Mouse (Mus musculus) right cerebral cortex, postnatal 10 days (tissue): Measurements from ENCODE around the gene Rabggtb.

ENCODE experiments used
- DNase-seq, 2 experiments: peaks; one replicate each; pipeline ENCODE4 v3.0.0; 2021; ENCODE audit warnings: low spot score in 2 of 2

Gene Rabggtb

DNA sequence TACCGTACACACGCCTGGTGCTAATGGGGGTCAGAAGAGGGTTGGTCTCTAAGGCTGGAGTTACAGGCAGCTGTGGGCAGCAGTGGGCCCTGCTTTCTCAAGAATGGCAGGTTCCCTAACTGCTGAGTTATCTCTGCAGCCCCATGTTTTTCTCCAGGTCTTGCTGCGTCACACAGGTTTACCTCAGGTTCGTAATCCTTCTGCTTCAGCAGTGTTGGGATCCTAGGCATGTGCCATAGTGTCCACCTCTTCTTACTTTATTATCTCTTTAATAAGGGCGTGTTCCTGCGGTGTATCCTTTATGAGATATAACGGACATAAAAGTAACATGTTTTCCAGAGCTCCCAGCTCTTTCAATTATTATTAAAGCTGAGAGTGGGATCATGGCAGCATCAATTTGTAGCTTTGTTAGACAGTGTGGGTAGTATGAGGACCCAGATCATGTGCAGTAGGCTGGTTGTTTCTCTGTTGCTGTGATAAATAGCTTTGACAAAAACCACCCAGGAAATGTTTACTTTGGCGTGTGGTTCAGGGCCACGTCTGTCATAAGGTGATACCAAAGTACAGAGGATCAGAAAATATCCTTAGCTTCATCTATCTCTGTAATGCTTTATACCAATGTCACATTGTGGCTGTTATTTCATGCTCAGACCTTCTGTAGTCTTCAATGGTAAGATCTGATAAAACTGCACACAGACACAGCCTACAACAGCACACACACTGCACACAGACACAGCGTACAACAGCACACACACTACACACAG, 8.5 kb upstream of the Rabggtb start:
- DNase-seq = no peak

- no peak for DNase-seq
Observed at GRCm38 (mm10) chr3:153917200-153917599, 4.4 kb upstream of the Rabggtb start.

GRCm38 (mm10) chr3:153913510-153914243, 868 bp upstream of the Rabggtb start:
- DNase-seq = no peak

GRCm38 (mm10) chr3:153911882-153912440, 848 bp downstream of the Rabggtb start:
- DNase-seq = no peak

GRCm38 (mm10) chr3:153911197-153911881, 1.5 kb downstream of the Rabggtb start:
- peak; percentile 37 to 43 for DNase-seq

GRCm38 (mm10) chr3:153910489-153910888, 2.3 kb downstream of the Rabggtb start:
- no peak for DNase-seq

- DNase-seq = no peak
Observed at GRCm38 (mm10) chr3:153908919-153909318, 3.9 kb downstream of the Rabggtb start.

DNA sequence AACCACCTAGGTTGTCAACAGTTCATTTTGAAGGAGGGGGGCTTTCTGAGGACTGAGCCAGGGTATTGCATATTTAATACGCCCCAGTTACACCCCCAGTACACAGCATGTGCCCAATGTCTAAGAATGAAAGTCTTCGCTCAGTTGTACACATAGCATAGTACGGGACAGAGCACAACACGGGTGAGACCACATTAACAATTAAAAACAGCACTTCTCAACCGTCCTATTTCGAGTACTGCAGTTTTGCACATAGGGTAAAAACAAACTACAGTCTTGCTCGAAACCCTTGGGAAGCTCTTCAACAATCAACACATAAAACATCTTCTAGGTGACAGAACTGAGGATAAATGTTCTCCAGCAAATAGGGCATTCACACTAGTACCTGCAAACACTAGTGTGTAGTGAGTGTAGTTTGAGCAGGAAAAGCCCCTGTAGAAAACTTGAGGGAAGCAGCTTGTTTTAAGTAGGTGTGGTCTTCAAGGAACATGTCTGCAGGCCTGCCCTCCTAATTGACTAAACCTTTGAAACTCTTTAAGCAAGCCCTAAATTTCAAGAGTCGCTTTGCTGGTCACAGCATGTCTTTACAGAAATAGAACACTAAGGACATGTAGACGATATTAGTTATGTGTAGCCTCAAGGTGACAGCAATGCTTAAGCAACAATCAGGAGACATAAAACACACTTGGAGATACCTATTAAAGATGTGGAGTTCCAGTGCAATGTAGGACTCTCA, 6.5 kb downstream of the Rabggtb start, which contains the start of gene Msh4:
TSS of gene Msh4 (minus strand) at position 3 of the 736 bp plus-strand sequence.
- DNase-seq = no peak

GRCm38 (mm10) chr3:153905251-153906135, 7.3 kb downstream of the Rabggtb start:
- no peak for DNase-seq

DNA sequence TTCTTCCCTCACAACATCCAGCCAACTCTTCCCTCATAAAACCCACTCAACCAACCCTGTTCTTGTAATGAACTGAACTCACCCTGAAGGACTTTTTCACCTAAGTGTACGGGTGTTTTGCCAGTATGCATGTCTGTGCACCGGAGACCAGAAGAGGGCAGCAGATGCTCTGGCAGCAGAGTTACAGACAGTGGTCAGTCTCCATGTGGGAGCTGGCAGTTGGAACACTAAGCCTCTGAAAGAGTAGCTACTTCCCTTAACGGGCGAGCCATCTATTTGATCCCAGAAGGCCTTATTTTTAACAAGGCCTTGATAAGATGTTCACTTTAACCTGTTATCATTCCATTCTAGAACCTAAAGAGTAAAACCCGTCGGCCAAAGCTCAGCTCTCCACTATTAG, 8.2 kb downstream of the Rabggtb start:
- peak; percentile 55 to 58 for DNase-seq

GRCm38 (mm10) chr3:153902595-153902994, 10.2 kb downstream of the Rabggtb start:
- DNase-seq = no peak

GRCm38 (mm10) chr3:153901904-153902303, 10.9 kb downstream of the Rabggtb start:
- no peak for DNase-seq

DNA sequence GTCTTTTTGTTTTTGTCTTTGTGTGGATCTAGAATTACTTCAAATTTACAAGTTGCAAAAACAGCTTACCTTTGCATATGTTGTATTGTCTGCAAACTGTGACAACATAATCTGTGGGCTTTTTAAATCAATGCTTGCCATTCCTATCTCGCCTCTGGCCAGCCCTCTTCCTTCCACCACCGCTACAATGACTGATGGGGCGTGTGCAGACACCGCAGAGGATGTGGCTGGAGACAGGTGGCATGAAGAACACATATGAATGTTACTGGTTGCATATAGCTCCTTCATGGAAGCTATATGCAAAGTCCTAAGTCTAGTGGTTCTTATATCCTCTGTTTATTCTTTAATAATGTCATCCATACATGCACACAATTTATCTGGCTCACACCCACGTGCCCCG, 15.6 kb downstream of the Rabggtb start:
- no peak for DNase-seq

GRCm38 (mm10) chr3:153895454-153895853, 17.4 kb downstream of the Rabggtb start:
- DNase-seq = no peak

- DNase-seq = no peak
Observed at GRCm38 (mm10) chr3:153889188-153889781, 23.5 kb downstream of the Rabggtb start.

DNA sequence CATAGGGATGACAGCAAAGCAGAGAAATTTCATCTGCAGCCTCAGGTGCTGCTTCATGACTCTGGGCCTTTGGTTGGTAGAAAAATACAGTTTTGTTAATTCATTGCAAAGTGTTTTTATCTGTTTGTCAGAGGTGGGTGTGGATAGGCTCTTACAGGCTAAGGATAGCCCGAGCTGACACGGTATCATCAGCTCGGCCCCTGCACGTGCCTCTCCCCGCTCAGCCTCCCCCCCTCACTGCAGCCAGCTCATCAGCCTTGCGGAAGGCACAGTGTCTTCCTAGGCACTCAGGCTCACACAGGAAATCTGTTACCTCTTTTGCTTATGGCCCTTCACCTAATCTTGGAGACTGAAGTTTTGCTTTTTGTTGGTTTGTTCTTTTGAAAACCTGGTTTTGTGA, 24.7 kb downstream of the Rabggtb start:
- no peak for DNase-seq

DNA sequence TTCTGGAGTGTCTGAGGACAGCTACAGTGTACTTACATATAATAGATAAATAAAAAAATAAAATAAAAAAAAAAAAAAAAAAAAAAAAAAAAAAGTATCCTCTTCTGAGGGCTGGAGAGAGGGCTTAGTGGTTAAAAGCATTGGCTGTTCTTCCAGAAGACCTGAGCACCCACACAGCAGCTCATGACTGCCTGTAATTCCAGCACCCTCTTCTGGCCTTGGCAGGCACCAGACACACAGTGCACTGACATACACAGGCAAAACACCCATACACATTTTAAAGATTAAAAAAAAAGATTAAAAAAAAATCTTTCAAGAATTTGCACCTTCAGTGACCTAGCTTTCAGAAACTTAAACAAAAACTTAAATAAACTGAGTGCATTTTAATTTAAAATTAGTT, 26.5 kb downstream of the Rabggtb start:
- no peak for DNase-seq

DNA sequence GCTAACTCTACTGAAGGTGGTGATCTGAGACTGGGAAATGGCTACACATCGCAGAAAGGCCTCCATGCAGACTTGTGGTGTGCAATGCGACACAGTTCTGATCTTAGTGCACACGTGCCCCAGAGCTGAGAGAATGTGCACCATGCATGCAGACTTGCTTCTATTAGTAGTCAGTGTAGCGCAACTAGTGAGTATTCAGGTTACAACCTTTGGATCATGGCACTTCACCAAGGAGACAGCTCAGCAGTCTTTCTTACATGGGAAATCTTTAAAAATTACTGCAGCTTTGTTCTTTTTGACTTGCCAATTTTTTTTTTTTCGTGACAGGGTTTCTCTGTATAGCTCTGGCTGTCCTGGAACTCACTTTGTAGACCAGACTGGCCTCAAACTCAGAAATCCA, 41.4 kb downstream of the Rabggtb start:
- no peak for DNase-seq

DNA sequence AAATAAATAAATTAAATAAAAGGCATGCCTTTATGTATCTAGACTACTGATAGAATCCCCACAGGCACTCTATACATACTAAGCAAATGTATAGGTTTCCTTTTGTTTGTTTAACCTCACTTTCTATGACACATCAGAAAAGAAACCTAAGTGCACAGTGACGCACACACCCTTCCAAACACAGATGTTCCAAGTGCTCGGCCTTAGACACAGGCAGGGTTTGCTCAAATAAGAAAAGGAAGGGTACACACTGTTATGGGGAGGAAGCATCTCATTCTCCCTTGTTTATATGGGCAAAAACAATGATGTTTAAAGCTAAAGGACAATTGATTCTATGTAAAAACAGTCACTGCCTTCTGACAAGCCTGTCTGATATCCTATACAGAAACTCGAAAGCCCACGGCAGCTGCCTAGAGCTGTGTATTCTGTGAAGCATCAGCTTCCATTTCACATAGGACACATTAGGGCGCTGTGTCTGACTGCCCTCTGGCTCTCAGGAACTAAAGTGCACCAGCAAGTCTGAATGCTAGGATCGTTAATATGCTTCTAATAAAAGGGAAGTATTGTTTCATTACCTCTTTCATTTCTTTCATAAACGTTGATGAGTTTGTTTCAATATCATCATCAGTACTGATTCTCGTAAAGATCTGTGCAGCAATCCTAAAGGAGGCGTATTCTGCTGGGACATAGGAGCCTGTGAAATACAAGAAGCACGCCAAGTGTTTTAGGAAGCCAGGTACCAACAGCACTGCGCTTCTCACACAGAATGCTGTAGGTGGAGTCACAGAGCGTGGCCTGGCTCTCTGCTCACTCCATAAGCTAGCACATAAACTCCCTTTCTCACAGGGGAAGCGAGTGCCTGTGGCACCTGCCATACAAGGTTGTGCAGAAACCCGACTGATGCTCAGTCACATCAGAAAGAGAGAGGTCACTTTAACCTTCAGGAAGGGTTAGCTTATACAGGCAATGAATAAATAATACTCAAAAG, 45.4 kb downstream of the Rabggtb start:
- DNase-seq = no peak
